Mouse (Mus musculus) G1E (cell line): ENCODE measurements around the gene Nmur2. TPM values are rescaled to one million over a fixed set of nuclear protein-coding genes. Genes with fewer than 3 reads are reported as not detected.

ENCODE experiments used
- ATAC-seq: 2 replicates; pipeline ENCODE4 v1.8.0; 2016; ENCODE audit warnings: mild to moderate bottlenecking; ENCODE audit not compliant: insufficient number of reproducible peaks, poor library complexity, low FRiP score, severe bottlenecking; ENCODE audit errors: extremely low read depth
- DNase-seq: peaks from one replicate; pipeline ENCODE4 v3.0.0; 2012; ENCODE audit warnings: low spot score
- H3K27me3 ChIP-seq: 2 replicates; pipeline ENCODE4 v1.6.1; 2012; ENCODE audit warnings: mild to moderate bottlenecking, low read length, inconsistent platforms; ENCODE audit not compliant: insufficient read depth
- H3K36me3 ChIP-seq: replicated peaks from 2 replicates; pipeline ENCODE3; 2012; ENCODE audit warnings: mild to moderate bottlenecking, inconsistent platforms
- H3K4me1 ChIP-seq: 2 replicates; pipeline ENCODE4 v1.6.1; 2012; ENCODE audit warnings: low read depth, low read length, inconsistent platforms, mixed read lengths; ENCODE audit not compliant: insufficient read depth
- H3K4me3 ChIP-seq: 2 replicates; pipeline ENCODE4 v1.5.1; 2012; ENCODE audit warnings: low read depth, mild to moderate bottlenecking, inconsistent platforms, low read length, moderate library complexity, mixed read lengths
- H3K9me3 ChIP-seq: replicated peaks from 2 replicates; pipeline ENCODE4 v1.6.1; 2012; ENCODE audit warnings: inconsistent platforms
- CTCF ChIP-seq: IDR thresholded peaks from 2 replicates; pipeline ENCODE4 v1.5.1; 2012; ENCODE audit warnings: low read depth, low read length, inconsistent platforms, mixed read lengths
- GATA1 ChIP-seq: IDR thresholded peaks from 2 replicates; pipeline ENCODE4 v1.6.1; 2012; ENCODE audit warnings: borderline replicate concordance, low read length, inconsistent platforms, mixed read lengths
- GATA2 ChIP-seq: IDR thresholded peaks from 2 replicates; pipeline ENCODE4 v1.6.1; 2012; ENCODE audit warnings: low read depth, low read length, inconsistent platforms, borderline replicate concordance
- POLR2AphosphoS5 ChIP-seq: IDR thresholded peaks from 2 replicates; pipeline ENCODE4 v1.6.1; 2012; ENCODE audit warnings: low read depth, low read length, inconsistent platforms; ENCODE audit not compliant: insufficient replicate concordance
- TAL1 ChIP-seq: conservative IDR thresholded peaks from 2 replicates; pipeline ENCODE4 v1.6.1; 2012; ENCODE audit warnings: low read depth, low read length, inconsistent platforms, mixed read lengths
- polyA plus RNA-seq: library from polyadenylated mRNA; stranded (reverse); fragments of >175 nt; gene quantifications from 2 replicates; pipeline ENCODE4 v1.2.3, GENCODE M21; 2012
- total RNA-seq, 2 experiments: library from RNA; stranded (forward) in 1 of 2; stranded (reverse) in 1 of 2; fragments of 200-1000 nt in 1 of 2; fragments of >200 nt in 1 of 2; fragmentation: Nextera tagmentation in 1 of 2; gene quantifications; 2 replicates each; pipeline ENCODE4 v1.2.3; 2014 to 2017

Nmur2 gene
- total RNA-seq (2014; fragmentation: Nextera tagmentation) (not detected in 2 replicates), total RNA-seq (2017) (0.05 and 0.06 TPM in 2 replicates), polyA plus RNA-seq (not detected in 2 replicates)

GRCm38 (mm10) chr11:56040917-56041316 is at the start of gene Nmur2:
Gene Nmur2, minus strand, starts transcription at chr11:56041010.
- DNase-seq (no peak), ATAC-seq (no peak)
- Histone ChIP-seq H3K27me3 (no peaks in the 10 kb centered on the region), H3K9me3 (peaks cover 17% of the 10 kb centered on the region), H3K4me1 (no peaks in the 10 kb centered on the region), H3K4me3 (no peak within 1 kb of the TSS; the same call in 1 of the 2 replicates), H3K36me3 (no peaks in the 10 kb centered on the region)
- no peak for TF ChIP-seq GATA2
- TF ChIP-seq GATA1: no peak
- no peak for TF ChIP-seq TAL1
- no peak for TF ChIP-seq CTCF
- TF ChIP-seq POLR2AphosphoS5: no peak

- ATAC-seq: no peak
- DNase-seq: no peak
- no peak for TF ChIP-seq TAL1
- TF ChIP-seq CTCF: no peak
- no peak for TF ChIP-seq POLR2AphosphoS5
- no peak for TF ChIP-seq GATA1
- H3K27me3 ChIP-seq: no peaks in the 10 kb centered on the region
- no peaks in the 10 kb centered on the region for H3K36me3 ChIP-seq
- no peaks in the 10 kb centered on the region for H3K4me1 ChIP-seq
- no peak overlapping the region for H3K4me3 ChIP-seq
- peaks cover 13% of the 10 kb centered on the region for H3K9me3 ChIP-seq
These were observed 48.4 kb upstream of the Nmur2 start for GRCm38 (mm10) chr11:56089127-56089689.

DNA sequence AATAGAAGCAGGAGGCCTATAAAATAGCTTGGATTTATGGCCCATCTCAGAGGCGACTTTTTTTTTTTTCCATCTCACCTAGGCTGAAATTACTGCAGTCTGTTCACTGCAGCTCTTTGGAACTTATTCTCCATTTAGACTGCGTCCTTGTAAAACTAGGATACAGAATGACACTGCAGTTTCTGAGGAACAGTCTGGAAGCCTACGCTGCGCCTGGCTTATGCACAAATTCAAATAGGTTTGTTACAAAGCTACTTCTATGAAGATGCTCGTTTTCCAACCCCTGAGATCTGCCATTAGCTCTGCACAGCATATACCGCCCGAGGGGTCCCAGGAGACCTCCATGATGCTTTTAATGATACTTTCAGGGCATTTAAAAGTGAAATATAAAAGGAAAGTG is 31.3 kb upstream of the Nmur2 start:
- Histone ChIP-seq H3K4me3 (no peak overlapping the region), H3K27me3 (no peaks in the 10 kb centered on the region), H3K4me1 (no peaks in the 10 kb centered on the region), H3K9me3 (peaks cover 25% of the 10 kb centered on the region), H3K36me3 (no peaks in the 10 kb centered on the region)
- ATAC-seq (no peak), DNase-seq (no peak)
- TF ChIP-seq POLR2AphosphoS5 (no peak), TAL1 (no peak)

- Histone ChIP-seq H3K9me3 (peaks cover 19% of the 10 kb centered on the region), H3K4me3 (no peak overlapping the region), H3K36me3 (no peaks in the 10 kb centered on the region), H3K4me1 (no peaks in the 10 kb centered on the region), H3K27me3 (no peaks in the 10 kb centered on the region)
- TF ChIP-seq GATA2 (no peak), POLR2AphosphoS5 (no peak), TAL1 (no peak), GATA1 (no peak), CTCF (no peak)
- ATAC-seq (no peak), DNase-seq (no peak)
These were observed 28.8 kb upstream of the Nmur2 start for GRCm38 (mm10) chr11:56069658-56070057.

DNA sequence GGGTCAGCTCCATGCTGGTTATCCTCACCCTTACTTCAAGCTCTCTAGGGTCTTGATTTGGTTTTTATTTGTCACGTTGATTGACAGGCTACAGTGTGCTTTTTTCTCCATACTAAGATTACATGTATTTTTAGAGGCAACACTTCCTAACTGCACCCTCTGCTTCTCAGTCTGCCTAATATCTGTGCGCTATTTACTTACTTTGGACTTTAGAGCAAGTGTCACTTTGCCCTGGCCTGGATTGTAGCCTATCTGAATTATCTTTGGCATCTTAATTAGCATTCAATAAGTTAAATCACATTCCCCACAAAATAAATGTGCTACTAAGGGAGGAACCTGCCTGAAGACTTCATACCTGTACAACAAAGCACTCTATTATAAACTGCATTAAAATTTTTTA is 24.3 kb upstream of the Nmur2 start:
- Histone ChIP-seq H3K4me3 (no peak overlapping the region), H3K27me3 (no peaks in the 10 kb centered on the region), H3K9me3 (peaks cover 11% of the 10 kb centered on the region), H3K36me3 (no peaks in the 10 kb centered on the region), H3K4me1 (no peaks in the 10 kb centered on the region)
- no peak for TF ChIP-seq TAL1
- TF ChIP-seq GATA2: no peak
- no peak for TF ChIP-seq CTCF
- TF ChIP-seq POLR2AphosphoS5: no peak
- TF ChIP-seq GATA1: no peak
- DNase-seq: no peak
- no peak for ATAC-seq

DNA sequence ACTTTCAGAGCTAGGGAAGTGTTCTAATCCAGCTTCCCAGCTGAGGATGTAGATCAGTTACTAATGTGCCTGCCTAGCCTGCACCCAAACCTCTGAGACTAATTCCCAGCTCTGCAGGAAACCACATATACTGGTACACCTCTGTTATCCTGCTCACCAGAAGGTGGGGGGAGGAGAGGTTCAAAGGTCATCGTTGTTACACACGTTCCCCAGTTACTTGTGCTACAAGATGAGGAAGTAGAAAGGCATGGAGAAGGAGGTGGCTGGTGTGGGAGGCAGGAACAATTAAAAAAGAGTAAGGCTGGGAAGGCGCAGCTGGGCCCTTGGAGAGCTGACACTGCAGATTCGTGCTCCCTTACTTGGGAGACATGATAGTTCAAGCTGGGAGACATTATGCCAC is 23.8 kb upstream of the Nmur2 start:
- Histone ChIP-seq H3K27me3 (no peaks in the 10 kb centered on the region), H3K4me3 (no peak overlapping the region), H3K36me3 (no peaks in the 10 kb centered on the region), H3K9me3 (peaks cover 14% of the 10 kb centered on the region), H3K4me1 (no peaks in the 10 kb centered on the region)
- no peak for DNase-seq
- TF ChIP-seq CTCF: no peak
- TF ChIP-seq TAL1: no peak
- TF ChIP-seq GATA1: no peak
- TF ChIP-seq POLR2AphosphoS5: no peak
- TF ChIP-seq GATA2: no peak
- ATAC-seq: no peak

GRCm38 (mm10) chr11:56059236-56059635 is 18.4 kb upstream of the Nmur2 start:
- H3K27me3 ChIP-seq: no peaks in the 10 kb centered on the region
- H3K36me3 ChIP-seq: no peaks in the 10 kb centered on the region
- no peak for TF ChIP-seq GATA1
- no peak for TF ChIP-seq TAL1
- TF ChIP-seq POLR2AphosphoS5: no peak
- TF ChIP-seq CTCF: no peak
- TF ChIP-seq GATA2: no peak
- DNase-seq (no peak), ATAC-seq (no peak)
- no peak overlapping the region for H3K4me3 ChIP-seq
- peaks cover 22% of the 10 kb centered on the region for H3K9me3 ChIP-seq
- H3K4me1 ChIP-seq: no peaks in the 10 kb centered on the region
